ENCODE assay signal across 24 mouse cellular contexts in the genomic region with DNA sequence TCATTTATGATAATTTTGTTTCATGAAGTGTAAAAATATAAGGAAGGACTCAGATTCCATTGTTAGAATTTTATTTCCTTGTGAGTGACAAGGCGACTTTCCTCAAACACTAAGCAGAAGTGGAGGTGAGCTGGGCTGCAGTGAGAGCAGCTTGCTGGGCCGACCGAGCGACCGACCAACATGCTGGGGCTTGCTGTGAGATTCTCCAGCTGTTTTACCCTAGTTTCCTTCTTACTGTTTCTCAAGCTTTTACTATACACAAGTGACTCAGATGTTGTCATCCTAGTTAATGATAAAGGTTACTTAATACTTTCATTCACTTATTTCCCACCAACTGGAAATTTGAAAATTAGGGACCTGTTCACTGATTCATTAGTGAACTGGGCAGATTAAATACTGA.
"Had no signal": no experiment of that assay in that cellular context is flagged by ENCODE, and none has a peak within 500 bp of the region (broad histone marks: within the 10 kb centered on the region; RNA-seq: fewer than 3 reads in every experiment).

No protein-coding gene starts in this region.

- H3K4me2 ChIP-seq: liver, embryonic 11.5 days; liver, embryonic 13.5 days; liver, embryonic 15.5 days; lung, embryonic 15.5 days; midbrain, embryonic 11.5 days; midbrain, embryonic 13.5 days; midbrain, embryonic 15.5 days; neural tube, embryonic 13.5 days; neural tube, embryonic 15.5 days had no signal

- DNase-seq: liver; liver, embryonic 13.5 days; liver, postnatal 0 days; lung, adult 2 months; lung, postnatal 10 days; lung, postnatal 36 days; retina, postnatal 1 day; right cerebral cortex, adult 18-20 months; right cerebral cortex, postnatal 25 days; right cerebral cortex, postnatal 4 days; spleen, adult 18-20 months; thymus, adult 18-20 months; thymus, postnatal 14 days; thymus, postnatal 36 days had no signal

- H3K4me1 ChIP-seq: liver, embryonic 13.5 days; liver, embryonic 15.5 days; lung, embryonic 15.5 days; megakaryocyte, embryonic 14.5 days; midbrain, embryonic 13.5 days; midbrain, embryonic 15.5 days; neural tube, embryonic 13.5 days; neural tube, embryonic 15.5 days had no signal

- H3K27ac ChIP-seq: liver, embryonic 13.5 days; liver, embryonic 15.5 days; lung, embryonic 15.5 days; macrophage; midbrain, embryonic 13.5 days; midbrain, embryonic 15.5 days; neural tube, embryonic 13.5 days; neural tube, embryonic 15.5 days had no signal

- H3K27me3 ChIP-seq: liver, embryonic 13.5 days; liver, embryonic 15.5 days; lung, embryonic 15.5 days; megakaryocyte, embryonic 14.5 days; midbrain, embryonic 13.5 days; midbrain, embryonic 15.5 days; neural tube, embryonic 13.5 days; neural tube, embryonic 15.5 days had no signal

- H3K4me3 ChIP-seq: liver, embryonic 13.5 days; liver, embryonic 15.5 days; lung, embryonic 15.5 days; megakaryocyte, embryonic 14.5 days; midbrain, embryonic 13.5 days; midbrain, embryonic 15.5 days; neural tube, embryonic 13.5 days; neural tube, embryonic 15.5 days had no signal

- ATAC-seq: liver, postnatal 0 days; midbrain, embryonic 13.5 days; midbrain, embryonic 15.5 days had no signal

- H3K9ac ChIP-seq: liver, embryonic 13.5 days; liver, embryonic 15.5 days; liver, postnatal 0 days; lung, embryonic 15.5 days; midbrain, embryonic 13.5 days; midbrain, embryonic 15.5 days; neural tube, embryonic 13.5 days; neural tube, embryonic 15.5 days had no signal

- H3K9me3 ChIP-seq: liver, embryonic 13.5 days; liver, embryonic 15.5 days; lung, embryonic 15.5 days; megakaryocyte, embryonic 14.5 days; midbrain, embryonic 13.5 days; midbrain, embryonic 15.5 days; neural tube, embryonic 13.5 days; neural tube, embryonic 15.5 days had no signal
